Comparison of ENCODE assay signal across 11 mouse cellular contexts in the genomic region with DNA sequence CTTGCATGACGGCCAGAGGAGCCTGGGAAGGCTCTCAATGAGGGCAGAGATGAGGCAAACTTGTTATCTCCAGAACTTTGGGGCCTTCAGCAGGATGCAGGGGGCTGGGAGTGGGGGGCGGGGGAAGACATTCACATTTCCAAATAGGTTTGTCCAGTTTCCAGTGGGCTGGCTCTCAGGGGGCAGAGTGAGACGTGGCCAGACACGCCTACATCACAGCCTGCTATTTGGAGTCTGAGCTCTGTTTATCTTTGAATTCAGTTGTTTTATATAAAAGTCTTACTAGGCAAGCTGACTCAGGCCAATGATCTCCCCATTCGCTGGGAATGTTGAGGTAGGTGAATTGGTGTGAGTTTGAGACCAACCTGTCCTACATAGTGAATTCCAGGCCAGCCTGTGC. TPM values are rescaled to one million over a fixed set of nuclear protein-coding genes. Genes with fewer than 3 reads are reported as not detected.
A peak's percentile ranks its signal among the peaks of the same experiment; 100 is the strongest.
DNase-seq lines count a peak whose midpoint lies in the region; ATAC-seq and TF ChIP-seq lines count a peak whose summit lies in the region.
"Had no signal": no experiment of that assay in that cellular context is flagged by ENCODE, and none has a peak within 500 bp of the region (broad histone marks: within the 10 kb centered on the region; RNA-seq: fewer than 3 reads in every experiment).

No protein-coding gene starts in this region.

- no peak for TF ChIP-seq CTCF in forebrain, postnatal 0 days (IDR thresholded peaks at IDR 0.05; ENCODE audit: low read depth)

- H3K27me3 ChIP-seq in forebrain, postnatal 0 days (ENCODE audit: insufficient read depth, low read length), result no peaks in the 10 kb centered on the region
- H3K27me3 ChIP-seq in hindbrain, embryonic 10.5 days (ENCODE audit: insufficient read depth, poor library complexity, severe bottlenecking), result no peaks in the 10 kb centered on the region
- no peaks in the 10 kb centered on the region for H3K27me3 ChIP-seq in midbrain, embryonic 10.5 days (ENCODE audit: low read depth, poor library complexity, severe bottlenecking)

- no peak overlapping the region for H3K4me3 ChIP-seq in forebrain, postnatal 0 days (ENCODE audit: low read depth, low read length)
- H3K4me3 ChIP-seq in hindbrain, embryonic 10.5 days, result no peak overlapping the region
- H3K4me3 ChIP-seq in midbrain, embryonic 10.5 days, result peak overlapping the region; percentile 4; the same call in 1 of the 2 replicates

- no peak overlapping the region for H3K9ac ChIP-seq in forebrain, postnatal 0 days

- DNase-seq in heart, adult 11 months, result peak; percentile 85
- DNase-seq in heart, postnatal 25 days (ENCODE audit: low spot score), result no peak
- no peak for DNase-seq in forebrain, postnatal 0 days
- no peak for DNase-seq in hindbrain, embryonic 10.5 days (ENCODE audit: low spot score)
- no peak for DNase-seq in midbrain, embryonic 10.5 days (ENCODE audit: low spot score)
- no peak for DNase-seq in T-cell, adult 2 months (ENCODE audit: low spot score)
- no peak for DNase-seq in adrenal gland, postnatal 4 days (ENCODE audit: low spot score in 2 of 2)

- peak overlapping the region; percentile 35 for H3K4me2 ChIP-seq in forebrain, postnatal 0 days (ENCODE audit: low read depth)

- no peaks in the 10 kb centered on the region for H3K9me3 ChIP-seq in forebrain, postnatal 0 days (ENCODE audit: low read length)
- H3K9me3 ChIP-seq in hindbrain, embryonic 10.5 days, result no peaks in the 10 kb centered on the region
- H3K9me3 ChIP-seq in midbrain, embryonic 10.5 days (replicated peaks), result no peaks in the 10 kb centered on the region

- no peak overlapping the region for H3K27ac ChIP-seq in forebrain, postnatal 0 days (ENCODE audit: low read depth, low read length)
- peak overlapping the region; percentile 53 for H3K27ac ChIP-seq in hindbrain, embryonic 10.5 days
- peak overlapping the region; percentile 63; the same call in 1 of the 2 replicates for H3K27ac ChIP-seq in midbrain, embryonic 10.5 days (replicated peaks)

- H3K36me3 ChIP-seq in forebrain, postnatal 0 days (ENCODE audit: insufficient read depth), result no peaks in the 10 kb centered on the region
- H3K36me3 ChIP-seq in hindbrain, embryonic 10.5 days, result no peaks in the 10 kb centered on the region
- no peaks in the 10 kb centered on the region for H3K36me3 ChIP-seq in midbrain, embryonic 10.5 days

- intact Hi-C loops in heart, postnatal 25 days (cut with DNase I), result no loop called here

- WGBS in forebrain, postnatal 0 days, result 65% methylated on average over 5 of the region's 5 CpGs
- 56% methylated on average over 5 of the region's 5 CpGs for WGBS in hindbrain, embryonic 10.5 days
- 80% methylated on average over 5 of the region's 5 CpGs for WGBS in midbrain, embryonic 10.5 days

- H3K4me1 ChIP-seq in forebrain, postnatal 0 days (ENCODE audit: insufficient read depth), result peaks cover 6% of the 10 kb centered on the region; the same call in 1 of the 2 replicates
- peaks cover 26% of the 10 kb centered on the region for H3K4me1 ChIP-seq in hindbrain, embryonic 10.5 days (replicated peaks)
- peaks cover 26% of the 10 kb centered on the region for H3K4me1 ChIP-seq in midbrain, embryonic 10.5 days

- peak; percentile 35; the same call in 1 of the 2 replicates for ATAC-seq in forebrain, postnatal 0 days
- ATAC-seq in megakaryocyte, adult 5-6 weeks (ENCODE audit: poor library complexity, severe bottlenecking), result no peak

RNA-seq across cellular contexts. Expression of gene 9630041A04Rik, which starts 1.5 kb away (rescaled TPM):
- total RNA-seq in heart, postnatal 25 days (2021), result not detected
- total RNA-seq in forebrain, postnatal 0 days (2014; rRNA removed), result not detected in 2 replicates
- 0.29 TPM in 1 of 2 replicates, not detected in the other for polyA plus RNA-seq in forebrain, postnatal 0 days (2015; fragmentation: Nextera tagmentation; extraction: Ambion mirVana)
- polyA plus RNA-seq in hindbrain, embryonic 10.5 days (2016; fragmentation: Nextera tagmentation; extraction: Ambion mirVana), result 0.17 and 0.33 TPM in 2 replicates
- polyA plus RNA-seq in midbrain, embryonic 10.5 days (2016; fragmentation: Nextera tagmentation; extraction: Ambion mirVana), result 0.19 TPM in 1 of 2 replicates, not detected in the other
- not detected in 2 replicates for total RNA-seq in megakaryocyte, adult 5-6 weeks (2015)
- total RNA-seq in megakaryocyte, adult 5-6 weeks (2017), result not detected in 2 replicates
- total RNA-seq in adrenal gland, postnatal 4 days (2021), result not detected
- total RNA-seq: gastrocnemius, postnatal 36 days; layer of hippocampus, adult 2 months had no signal
- polyA plus RNA-seq: limb, embryonic 14.5 days had no signal
